Mouse (Mus musculus) embryonic facial prominence, embryonic 12.5 days (tissue): ENCODE measurements at regions not wholly inside any gene's neighbourhood (a gene's known extent, or its start where the extent isn't known, plus 50 kb on each side); places are given as distances from the start of the nearest gene placed in this dataset.

ENCODE experiments used
- ATAC-seq: fragments of 200-750 bp; cut with Nextera tagmentation; 2 replicates; pipeline ENCODE4 v1.8.0; 2017; ENCODE audit not compliant: insufficient number of reproducible peaks, insufficient read depth, low FRiP score, low TSS enrichment
- H3K27ac ChIP-seq: fragments of 300-500 bp; sonication (generic); 2 replicates; pipeline ENCODE4 v1.5.1; 2016; ENCODE audit warnings: mild to moderate bottlenecking
- H3K27me3 ChIP-seq: fragments of 300-500 bp; sonication (generic); 2 replicates; pipeline ENCODE4 v1.6.1; 2016; ENCODE audit warnings: mild to moderate bottlenecking, moderate library complexity
- H3K36me3 ChIP-seq: fragments of 300-500 bp; sonication (generic); 2 replicates; pipeline ENCODE4 v1.6.1; 2016; ENCODE audit warnings: mild to moderate bottlenecking
- H3K4me1 ChIP-seq: fragments of 300-500 bp; sonication (generic); 2 replicates; pipeline ENCODE4 v1.6.1; 2016
- H3K4me2 ChIP-seq: fragments of 300-500 bp; sonication (generic); replicated peaks from 2 replicates; pipeline ENCODE4 v1.6.1; 2016; ENCODE audit warnings: mild to moderate bottlenecking, moderate library complexity
- H3K4me3 ChIP-seq: fragments of 300-500 bp; sonication (generic); 2 replicates; pipeline ENCODE4 v1.5.1; 2016; ENCODE audit warnings: mild to moderate bottlenecking
- H3K9ac ChIP-seq: fragments of 300-500 bp; sonication (generic); 2 replicates; pipeline ENCODE4 v1.6.1; 2016; ENCODE audit warnings: mild to moderate bottlenecking, moderate library complexity
- H3K9me3 ChIP-seq: fragments of 300-500 bp; sonication (generic); 2 replicates; pipeline ENCODE4 v1.6.1; 2016; ENCODE audit warnings: mild to moderate bottlenecking, moderate library complexity
- WGBS: fragments of 180-500 bp; shearing (Covaris S2); methylation state at CpG from one replicate; pipeline ENCODE4 v1.1.7; 2016; 5-methylcytosine and 5-hydroxymethylcytosine counted together

- 94% methylated on average over 4 of the region's 4 CpGs for WGBS
- H3K4me2 ChIP-seq, result no peak overlapping the region
- ATAC-seq, result no peak
Measured at GRCm38 (mm10) chr16:55738741-55739140, 100.0 kb downstream of the Nfkbiz start.

GRCm38 (mm10) chr16:55735476-55735968 is 103.2 kb downstream of the Nfkbiz start:
- no peak overlapping the region for H3K27ac ChIP-seq
- WGBS, result 90% methylated on average over 7 of the region's 7 CpGs
- no peak overlapping the region for H3K4me2 ChIP-seq
- H3K9me3 ChIP-seq, result no peaks in the 10 kb centered on the region
- H3K27me3 ChIP-seq, result no peaks in the 10 kb centered on the region
- no peak for ATAC-seq
- no peak overlapping the region for H3K9ac ChIP-seq
- no peak overlapping the region for H3K4me3 ChIP-seq
- no peaks in the 10 kb centered on the region for H3K36me3 ChIP-seq
- H3K4me1 ChIP-seq, result no peaks in the 10 kb centered on the region

More at GRCm38 (mm10) chr16:55738741-55739140, 100.0 kb downstream of the Nfkbiz start:
- Histone ChIP-seq H3K4me3 (no peak overlapping the region), H3K9me3 (no peaks in the 10 kb centered on the region), H3K4me1 (no peaks in the 10 kb centered on the region), H3K27me3 (no peaks in the 10 kb centered on the region), H3K9ac (no peak overlapping the region), H3K36me3 (no peaks in the 10 kb centered on the region), H3K27ac (no peak overlapping the region)

GRCm38 (mm10) chr16:55734301-55734700 is 104.4 kb downstream of the Nfkbiz start:
- Histone ChIP-seq H3K9me3 (no peaks in the 10 kb centered on the region), H3K9ac (no peak overlapping the region), H3K27ac (no peak overlapping the region), H3K36me3 (no peaks in the 10 kb centered on the region), H3K4me3 (no peak overlapping the region), H3K4me2 (no peak overlapping the region), H3K4me1 (no peaks in the 10 kb centered on the region), H3K27me3 (no peaks in the 10 kb centered on the region)
- ATAC-seq, result no peak
- 73% methylated on average over 11 of the region's 11 CpGs for whole genome bisulfite sequencing

GRCm38 (mm10) chr16:55733751-55734150 is 104.9 kb downstream of the Nfkbiz start:
- H3K36me3 ChIP-seq, result no peaks in the 10 kb centered on the region
- no peak overlapping the region for H3K4me3 ChIP-seq
- no peak overlapping the region for H3K4me2 ChIP-seq
- ATAC-seq, result no peak
- H3K27ac ChIP-seq, result no peak overlapping the region
- no peak overlapping the region for H3K9ac ChIP-seq
- no peaks in the 10 kb centered on the region for H3K9me3 ChIP-seq
- H3K27me3 ChIP-seq, result no peaks in the 10 kb centered on the region
- WGBS, result 74% methylated on average over 4 of the region's 4 CpGs
- H3K4me1 ChIP-seq, result no peaks in the 10 kb centered on the region

GRCm38 (mm10) chr16:55731003-55731402 is 107.7 kb downstream of the Nfkbiz start:
- Histone ChIP-seq H3K4me3 (no peak overlapping the region), H3K9me3 (no peaks in the 10 kb centered on the region), H3K4me1 (no peaks in the 10 kb centered on the region), H3K36me3 (no peaks in the 10 kb centered on the region), H3K4me2 (no peak overlapping the region), H3K27me3 (no peaks in the 10 kb centered on the region), H3K27ac (no peak overlapping the region), H3K9ac (no peak overlapping the region)
- no peak for ATAC-seq
- WGBS, result 74% methylated on average over 8 of the region's 8 CpGs

GRCm38 (mm10) chr16:55726538-55726937 is 112.2 kb downstream of the Nfkbiz start:
- Histone ChIP-seq H3K4me1 (no peaks in the 10 kb centered on the region), H3K9me3 (no peaks in the 10 kb centered on the region), H3K4me2 (no peak overlapping the region), H3K9ac (no peak overlapping the region), H3K4me3 (no peak overlapping the region), H3K36me3 (no peaks in the 10 kb centered on the region), H3K27me3 (no peaks in the 10 kb centered on the region), H3K27ac (no peak overlapping the region)
- WGBS, result 72% methylated on average over 3 of the region's 3 CpGs
- no peak for ATAC-seq

- Histone ChIP-seq H3K36me3 (no peaks in the 10 kb centered on the region), H3K4me3 (no peak overlapping the region), H3K27me3 (no peaks in the 10 kb centered on the region), H3K9ac (no peak overlapping the region), H3K27ac (no peak overlapping the region), H3K4me1 (no peaks in the 10 kb centered on the region), H3K9me3 (no peaks in the 10 kb centered on the region), H3K4me2 (no peak overlapping the region)
- WGBS, result 64% methylated on average over 3 of the region's 3 CpGs
- ATAC-seq, result no peak
Measured at GRCm38 (mm10) chr16:55720430-55720829, 118.3 kb downstream of the Nfkbiz start.

- H3K4me2 ChIP-seq, result no peak overlapping the region
- H3K9ac ChIP-seq, result no peak overlapping the region
- peaks cover 3% of the 10 kb centered on the region; the same call in 1 of the 2 replicates for H3K4me1 ChIP-seq
- 0 out of 2 replicates have a peak, but pooled peaks cover 3% of the 10 kb centered on the region for H3K9me3 ChIP-seq
- ATAC-seq, result no peak
- no peak overlapping the region for H3K4me3 ChIP-seq
- H3K27ac ChIP-seq, result 0 out of 2 replicates have a peak overlapping the region, but pooled peaks have one; percentile 36
- WGBS, result 25% methylated on average over 3 of the region's 3 CpGs
- no peaks in the 10 kb centered on the region for H3K27me3 ChIP-seq
- H3K36me3 ChIP-seq, result no peaks in the 10 kb centered on the region
Measured at GRCm38 (mm10) chr16:55710017-55710416, 128.7 kb downstream of the Nfkbiz start.

- Histone ChIP-seq H3K9me3 (0 out of 2 replicates have a peak, but pooled peaks cover 3% of the 10 kb centered on the region), H3K4me2 (no peak overlapping the region), H3K36me3 (no peaks in the 10 kb centered on the region), H3K27me3 (no peaks in the 10 kb centered on the region), H3K9ac (no peak overlapping the region), H3K27ac (no peak overlapping the region), H3K4me1 (peaks cover 3% of the 10 kb centered on the region; the same call in 1 of the 2 replicates), H3K4me3 (no peak overlapping the region)
- ATAC-seq, result peak; percentile 35; the same call in 1 of the 2 replicates
Measured at GRCm38 (mm10) chr16:55706502-55706901, 132.2 kb downstream of the Nfkbiz start.

- no peaks in the 10 kb centered on the region for H3K9me3 ChIP-seq
- H3K9ac ChIP-seq, result no peak overlapping the region
- no peak overlapping the region for H3K27ac ChIP-seq
- ATAC-seq, result no peak
- H3K36me3 ChIP-seq, result no peaks in the 10 kb centered on the region
- H3K4me1 ChIP-seq, result 0 out of 2 replicates have a peak, but pooled peaks cover 4% of the 10 kb centered on the region
- 72% methylated on average over 3 of the region's 3 CpGs for WGBS
- no peak overlapping the region for H3K4me3 ChIP-seq
- H3K4me2 ChIP-seq, result no peak overlapping the region
- no peaks in the 10 kb centered on the region for H3K27me3 ChIP-seq
Measured at GRCm38 (mm10) chr16:55698489-55698892, 140.2 kb downstream of the Nfkbiz start.

- no peaks in the 10 kb centered on the region for H3K4me1 ChIP-seq
Measured at GRCm38 (mm10) chr16:55691069-55691468, 147.6 kb downstream of the Nfkbiz start.

GRCm38 (mm10) chr16:55663946-55664345 is 174.8 kb downstream of the Nfkbiz start:
- no peaks in the 10 kb centered on the region for H3K27me3 ChIP-seq
- ATAC-seq, result no peak
- H3K36me3 ChIP-seq, result no peaks in the 10 kb centered on the region
- H3K4me1 ChIP-seq, result no peaks in the 10 kb centered on the region
- H3K4me3 ChIP-seq, result no peak overlapping the region
- H3K4me2 ChIP-seq, result no peak overlapping the region
- 87% methylated on average over 1 of the region's 1 CpGs for WGBS
- no peak overlapping the region for H3K9ac ChIP-seq
- no peak overlapping the region for H3K27ac ChIP-seq
- H3K9me3 ChIP-seq, result no peaks in the 10 kb centered on the region

More at GRCm38 (mm10) chr16:55691069-55691468, 147.6 kb downstream of the Nfkbiz start:
- Histone ChIP-seq H3K27me3 (no peaks in the 10 kb centered on the region), H3K4me2 (no peak overlapping the region), H3K4me3 (no peak overlapping the region), H3K36me3 (no peaks in the 10 kb centered on the region), H3K9me3 (no peaks in the 10 kb centered on the region), H3K27ac (no peak overlapping the region), H3K9ac (no peak overlapping the region)
- WGBS, result 86% methylated on average over 2 of the region's 2 CpGs
- ATAC-seq, result no peak
